Mouse (Mus musculus): Measurements from ENCODE around the gene Sytl3. TPM values are rescaled to one million over a fixed set of nuclear protein-coding genes. Genes with fewer than 3 reads are reported as not detected.

The Sytl3 gene
- polyA plus RNA-seq, 1 experiment, result 3.7 TPM

GRCm38 (mm10) chr17:6763513-6764226 is 104.8 kb downstream of the Sytl3 start:
- DNase-seq, result no peak
- 42% methylated on average over 7 of the region's 7 CpGs for WGBS
- Histone ChIP-seq H3K27ac (ENCODE audit: insufficient read depth, low read depth, low read length) (no peak overlapping the region; the same call in 1 of the 2 replicates), H3K4me3 (ENCODE audit: insufficient read depth, low read depth, low read length) (no peak overlapping the region), H3K36me3 (ENCODE audit: control insufficient read depth, insufficient read depth, low read length) (no peaks in the 10 kb centered on the region; the same call in 1 of the 2 replicates), H3K27me3 (replicated peaks; ENCODE audit: control insufficient read depth, insufficient read depth, low read length) (no peaks in the 10 kb centered on the region), H3K4me1 (ENCODE audit: control insufficient read depth, insufficient read depth, low read length) (peaks cover 68% of the 10 kb centered on the region)
- TF ChIP-seq CTCF (conservative IDR thresholded peaks at IDR 0.05; ENCODE audit: insufficient read depth, insufficient read length, low read depth, low read length) (no peak), POLR2A (IDR thresholded peaks at IDR 0.05; ENCODE audit: low read depth, low read length) (no peak)

GRCm38 (mm10) chr17:6764227-6764593 is 105.3 kb downstream of the Sytl3 start:
- no peak overlapping the region for H3K27ac ChIP-seq (ENCODE audit: insufficient read depth, low read depth, low read length)
- 33% methylated on average over 7 of the region's 7 CpGs for WGBS
- H3K27me3 ChIP-seq (replicated peaks; ENCODE audit: control insufficient read depth, insufficient read depth, low read length), result no peaks in the 10 kb centered on the region
- no peak for DNase-seq
- H3K36me3 ChIP-seq (ENCODE audit: control insufficient read depth, insufficient read depth, low read length), result no peaks in the 10 kb centered on the region
- TF ChIP-seq POLR2A (IDR thresholded peaks at IDR 0.05; ENCODE audit: low read depth, low read length) (no peak), CTCF (conservative IDR thresholded peaks at IDR 0.05; ENCODE audit: insufficient read depth, insufficient read length, low read depth, low read length) (no peak)
- H3K4me3 ChIP-seq (ENCODE audit: insufficient read depth, low read depth, low read length), result no peak overlapping the region
- peaks cover 70% of the 10 kb centered on the region for H3K4me1 ChIP-seq (ENCODE audit: control insufficient read depth, insufficient read depth, low read length)

GRCm38 (mm10) chr17:6764730-6765129 is 105.8 kb downstream of the Sytl3 start:
- no peak for TF ChIP-seq CTCF (conservative IDR thresholded peaks at IDR 0.05; ENCODE audit: insufficient read depth, insufficient read length, low read depth, low read length)
- no peak for TF ChIP-seq POLR2A (IDR thresholded peaks at IDR 0.05; ENCODE audit: low read depth, low read length)
- 64% methylated on average over 4 of the region's 4 CpGs for WGBS
- Histone ChIP-seq H3K27ac (ENCODE audit: insufficient read depth, low read depth, low read length) (peak overlapping the region; percentile 39; the same call in 1 of the 2 replicates), H3K4me3 (ENCODE audit: insufficient read depth, low read depth, low read length) (no peak overlapping the region), H3K27me3 (replicated peaks; ENCODE audit: control insufficient read depth, insufficient read depth, low read length) (no peaks in the 10 kb centered on the region), H3K4me1 (ENCODE audit: control insufficient read depth, insufficient read depth, low read length) (peaks cover 71% of the 10 kb centered on the region), H3K36me3 (ENCODE audit: control insufficient read depth, insufficient read depth, low read length) (no peaks in the 10 kb centered on the region)
- peak; percentile 72 for DNase-seq

- peak overlapping the region; percentile 39 for H3K27ac ChIP-seq (ENCODE audit: insufficient read depth, low read depth, low read length)
- peaks cover 73% of the 10 kb centered on the region for H3K4me1 ChIP-seq (ENCODE audit: control insufficient read depth, insufficient read depth, low read length)
- H3K27me3 ChIP-seq (replicated peaks; ENCODE audit: control insufficient read depth, insufficient read depth, low read length), result no peaks in the 10 kb centered on the region
- no peak for DNase-seq
- TF ChIP-seq CTCF (conservative IDR thresholded peaks at IDR 0.05; ENCODE audit: insufficient read depth, insufficient read length, low read depth, low read length), result no peak
- TF ChIP-seq POLR2A (IDR thresholded peaks at IDR 0.05; ENCODE audit: low read depth, low read length), result no peak
- whole genome bisulfite sequencing, result 40% methylated on average over 2 of the region's 2 CpGs
- no peak overlapping the region for H3K4me3 ChIP-seq (ENCODE audit: insufficient read depth, low read depth, low read length)
- H3K36me3 ChIP-seq (ENCODE audit: control insufficient read depth, insufficient read depth, low read length), result no peaks in the 10 kb centered on the region
These were observed 107.0 kb downstream of the Sytl3 start for GRCm38 (mm10) chr17:6765886-6766285.

GRCm38 (mm10) chr17:6766823-6767222 is 107.9 kb downstream of the Sytl3 start:
- H3K36me3 ChIP-seq (ENCODE audit: control insufficient read depth, insufficient read depth, low read length), result no peaks in the 10 kb centered on the region
- WGBS, result 61% methylated on average over 4 of the region's 4 CpGs
- peak overlapping the region; percentile 96 for H3K27ac ChIP-seq (ENCODE audit: insufficient read depth, low read depth, low read length)
- no peak overlapping the region for H3K4me3 ChIP-seq (ENCODE audit: insufficient read depth, low read depth, low read length)
- peaks cover 80% of the 10 kb centered on the region for H3K4me1 ChIP-seq (ENCODE audit: control insufficient read depth, insufficient read depth, low read length)
- no peak for DNase-seq
- H3K27me3 ChIP-seq (replicated peaks; ENCODE audit: control insufficient read depth, insufficient read depth, low read length), result no peaks in the 10 kb centered on the region
- TF ChIP-seq POLR2A (IDR thresholded peaks at IDR 0.05; ENCODE audit: low read depth, low read length), result no peak
- no peak for TF ChIP-seq CTCF (conservative IDR thresholded peaks at IDR 0.05; ENCODE audit: insufficient read depth, insufficient read length, low read depth, low read length)

GRCm38 (mm10) chr17:6767771-6768170 is 108.9 kb downstream of the Sytl3 start:
- H3K27me3 ChIP-seq (replicated peaks; ENCODE audit: control insufficient read depth, insufficient read depth, low read length), result no peaks in the 10 kb centered on the region
- WGBS, result 25% methylated on average over 5 of the region's 5 CpGs
- peak overlapping the region; percentile 96 for H3K27ac ChIP-seq (ENCODE audit: insufficient read depth, low read depth, low read length)
- H3K36me3 ChIP-seq (ENCODE audit: control insufficient read depth, insufficient read depth, low read length), result no peaks in the 10 kb centered on the region
- peaks cover 80% of the 10 kb centered on the region for H3K4me1 ChIP-seq (ENCODE audit: control insufficient read depth, insufficient read depth, low read length)
- no peak for DNase-seq
- no peak overlapping the region for H3K4me3 ChIP-seq (ENCODE audit: insufficient read depth, low read depth, low read length)
- TF ChIP-seq POLR2A (IDR thresholded peaks at IDR 0.05; ENCODE audit: low read depth, low read length) (no peak), CTCF (conservative IDR thresholded peaks at IDR 0.05; ENCODE audit: insufficient read depth, insufficient read length, low read depth, low read length) (no peak)

- H3K27ac ChIP-seq (ENCODE audit: insufficient read depth, low read depth, low read length), result peak overlapping the region; percentile 96
- peak; percentile 91 for DNase-seq
- no peaks in the 10 kb centered on the region for H3K27me3 ChIP-seq (replicated peaks; ENCODE audit: control insufficient read depth, insufficient read depth, low read length)
- TF ChIP-seq CTCF (conservative IDR thresholded peaks at IDR 0.05; ENCODE audit: insufficient read depth, insufficient read length, low read depth, low read length) (no peak), POLR2A (IDR thresholded peaks at IDR 0.05; ENCODE audit: low read depth, low read length) (no peak)
- WGBS, result 33% methylated on average over 5 of the region's 5 CpGs
- no peaks in the 10 kb centered on the region for H3K36me3 ChIP-seq (ENCODE audit: control insufficient read depth, insufficient read depth, low read length)
- no peak overlapping the region for H3K4me3 ChIP-seq (ENCODE audit: insufficient read depth, low read depth, low read length)
- H3K4me1 ChIP-seq (ENCODE audit: control insufficient read depth, insufficient read depth, low read length), result peaks cover 81% of the 10 kb centered on the region
These were observed 109.5 kb downstream of the Sytl3 start for GRCm38 (mm10) chr17:6768301-6768788.

Data from kidney, adult 2 months (tissue).